Mouse (Mus musculus): ENCODE measurements around the gene Ick.
A peak's percentile ranks its signal among the peaks of the same experiment; 100 is the strongest.

Gene Ick

DNA sequence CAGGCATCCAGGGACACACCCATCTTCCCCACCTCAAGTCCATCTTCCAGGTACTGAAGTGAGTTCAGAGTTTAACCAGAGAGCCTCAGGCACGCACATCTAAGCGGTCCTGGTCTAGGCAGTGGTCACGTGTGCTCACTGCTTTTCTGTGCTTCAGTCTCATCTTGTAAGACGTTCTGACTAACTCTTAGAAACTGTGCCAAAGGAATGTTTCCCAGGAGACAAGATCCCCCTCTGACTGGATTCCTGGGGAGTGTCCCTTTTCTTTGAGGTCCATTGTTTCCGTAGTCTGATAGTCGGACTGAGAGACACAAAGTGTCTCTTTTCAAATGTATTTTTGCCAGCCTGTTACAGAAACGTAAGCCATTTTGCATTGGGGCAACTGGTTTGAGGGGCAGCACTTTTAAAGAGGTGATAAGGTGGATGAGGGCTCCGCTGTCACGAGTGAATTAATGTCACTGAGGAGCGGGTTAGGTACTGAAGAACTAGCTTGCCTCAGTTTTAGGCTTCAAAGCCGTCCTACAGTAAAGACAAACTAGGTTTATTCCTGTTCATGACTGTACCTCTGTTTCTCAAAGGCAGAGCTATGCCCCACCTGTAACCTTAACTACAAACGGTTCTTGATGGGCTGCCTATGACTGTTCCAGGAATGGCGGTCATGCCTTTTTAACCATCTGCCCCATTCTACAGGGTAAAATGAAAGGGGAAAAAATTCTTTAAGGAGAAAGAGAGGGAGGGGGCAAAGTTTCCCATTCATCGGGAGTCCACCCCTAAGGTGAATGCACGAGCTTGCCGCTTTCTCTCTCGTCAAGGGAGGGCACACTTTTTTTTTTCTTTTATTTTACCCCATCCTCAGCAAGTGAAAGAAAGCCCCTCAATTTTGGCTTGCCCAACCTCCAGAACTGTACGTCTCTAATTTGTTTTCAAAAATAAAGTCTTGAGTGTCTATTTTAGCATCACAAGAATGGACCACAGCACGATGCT lies 82.0 kb downstream of the Ick start:
- DNase-seq (ENCODE audit: low spot score) = no peak

DNA sequence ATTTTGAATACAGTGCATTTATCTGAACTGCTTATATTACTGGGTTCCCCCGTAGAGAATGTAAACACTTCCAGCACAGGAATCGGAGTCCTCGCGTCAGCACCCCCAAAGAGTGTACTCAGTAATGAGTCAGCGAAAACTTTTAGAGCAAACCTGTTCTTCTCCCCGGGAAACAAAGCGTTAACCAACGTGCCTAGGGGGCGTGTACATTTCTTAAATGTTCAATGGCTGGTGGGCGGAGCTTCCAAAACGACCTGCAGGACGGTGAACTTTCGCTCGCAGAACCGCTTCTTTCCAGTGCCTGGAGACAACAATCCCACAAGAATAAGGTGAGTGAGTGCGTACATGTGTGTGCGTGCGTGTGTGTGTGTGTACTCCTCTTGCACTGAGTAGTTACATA lies 82.7 kb downstream of the Ick start:
- no peak for DNase-seq (ENCODE audit: low spot score)

DNA sequence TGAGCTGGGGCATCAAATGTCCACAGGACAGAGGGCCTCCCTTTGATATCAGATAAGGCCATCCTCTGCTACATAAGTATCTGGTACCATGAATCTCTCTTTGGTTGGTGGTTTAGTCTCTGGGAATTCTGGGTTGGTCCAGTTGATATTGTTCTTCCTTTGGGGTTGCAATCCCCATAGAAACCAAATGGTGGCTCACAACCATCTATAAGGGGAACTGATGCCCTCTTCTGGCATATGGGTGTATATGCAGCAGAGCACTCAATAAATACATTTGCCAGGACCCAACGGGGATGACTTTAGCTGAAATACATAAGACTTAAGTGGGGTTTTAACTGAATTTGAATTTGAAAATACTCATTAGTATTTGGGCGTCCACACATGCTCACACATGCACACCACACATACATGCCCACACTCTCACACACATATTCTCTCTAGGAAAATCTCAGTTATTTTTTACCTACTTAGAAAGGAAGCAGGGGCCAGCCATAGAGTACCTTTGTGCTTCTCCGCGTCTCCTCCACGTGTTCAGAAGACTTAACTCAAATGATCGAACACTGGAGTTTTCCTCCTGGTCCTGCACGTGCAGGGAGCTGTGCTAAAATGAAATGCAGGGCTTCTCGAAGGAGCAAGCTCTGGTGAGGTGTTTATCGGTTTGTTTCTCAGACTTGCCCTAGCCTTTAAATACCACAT lies 85.1 kb downstream of the Ick start:
- peak; percentile 43 for DNase-seq (ENCODE audit: low spot score)

DNA sequence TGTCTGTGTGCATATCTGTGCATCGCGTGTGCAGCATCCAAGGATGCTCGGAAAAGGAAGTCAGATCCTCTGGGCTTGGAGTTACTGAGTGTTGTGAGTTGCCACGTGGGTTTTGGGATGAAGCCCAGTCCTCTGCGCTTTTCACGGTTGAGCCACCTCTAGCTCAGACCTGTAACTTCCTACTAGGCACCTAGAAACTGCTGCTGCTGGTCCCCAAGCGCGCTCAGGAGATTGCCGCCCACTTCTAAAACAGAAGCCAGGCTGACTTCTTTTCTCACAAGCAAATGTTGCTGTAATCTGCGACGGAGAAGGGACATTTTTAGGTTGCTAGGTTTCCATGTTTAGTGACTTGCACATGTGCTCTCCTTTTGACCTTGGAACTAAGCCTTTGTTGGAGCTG lies 86.0 kb downstream of the Ick start:
- no peak for DNase-seq (ENCODE audit: low spot score)

DNA sequence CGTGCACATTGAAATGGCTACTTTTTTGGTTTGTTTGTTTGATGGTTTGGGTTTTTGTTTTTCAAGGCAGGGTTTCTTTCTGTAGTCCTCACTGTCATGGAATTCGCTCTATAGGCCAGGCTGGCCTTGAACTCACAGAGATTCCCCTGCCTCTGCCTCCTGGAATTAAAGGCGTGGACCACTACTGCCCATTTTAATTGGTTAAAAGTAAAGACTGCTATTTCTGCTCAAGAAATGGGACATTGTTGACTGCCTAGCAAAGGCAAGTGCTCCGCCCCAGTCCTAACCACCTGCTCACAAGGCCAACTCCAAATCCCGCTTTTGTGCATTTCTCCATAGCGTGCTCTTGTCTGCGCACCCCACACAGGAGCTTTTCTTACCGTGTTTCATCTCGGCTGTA lies 88.8 kb downstream of the Ick start:
- no peak for DNase-seq (ENCODE audit: low spot score)

DNA sequence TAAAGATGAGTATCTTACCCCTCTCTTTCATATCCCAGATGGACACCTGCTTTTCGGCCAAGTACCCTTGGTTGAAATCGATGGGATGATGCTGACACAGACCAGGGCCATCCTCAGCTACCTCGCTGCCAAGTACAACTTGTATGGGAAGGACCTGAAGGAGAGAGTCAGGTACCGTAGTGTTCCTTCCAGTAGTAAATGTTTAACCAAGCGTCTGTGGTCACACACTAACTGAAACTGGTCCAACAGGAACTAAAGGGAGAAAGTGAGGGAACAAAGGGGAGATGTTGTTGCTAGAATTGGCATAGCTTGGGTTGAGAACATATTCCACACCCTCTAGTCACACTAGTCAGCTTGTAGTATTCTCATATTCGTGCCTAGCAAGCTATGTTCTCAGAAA lies 95.2 kb downstream of the Ick start:
- no peak for DNase-seq (ENCODE audit: low spot score)

DNA sequence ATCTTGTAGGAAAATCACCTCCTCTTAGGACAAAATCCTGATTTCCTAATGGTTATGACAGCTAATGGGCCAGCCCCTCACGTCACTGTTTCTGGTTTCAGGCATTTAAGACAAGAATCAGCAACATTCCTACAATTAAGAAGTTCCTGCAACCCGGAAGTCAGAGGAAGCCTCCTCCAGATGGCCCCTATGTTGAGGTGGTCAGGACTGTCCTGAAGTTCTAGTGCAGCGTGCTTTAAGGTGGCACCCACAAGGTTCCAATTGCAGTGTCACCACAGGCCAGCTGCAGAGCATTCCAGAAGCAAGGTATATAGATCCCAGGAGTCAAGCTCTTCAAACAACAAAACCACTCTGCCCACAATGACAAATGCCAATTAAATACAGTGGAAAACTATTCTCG lies 100.0 kb downstream of the Ick start:
- no peak for DNase-seq (ENCODE audit: low spot score)

DNA sequence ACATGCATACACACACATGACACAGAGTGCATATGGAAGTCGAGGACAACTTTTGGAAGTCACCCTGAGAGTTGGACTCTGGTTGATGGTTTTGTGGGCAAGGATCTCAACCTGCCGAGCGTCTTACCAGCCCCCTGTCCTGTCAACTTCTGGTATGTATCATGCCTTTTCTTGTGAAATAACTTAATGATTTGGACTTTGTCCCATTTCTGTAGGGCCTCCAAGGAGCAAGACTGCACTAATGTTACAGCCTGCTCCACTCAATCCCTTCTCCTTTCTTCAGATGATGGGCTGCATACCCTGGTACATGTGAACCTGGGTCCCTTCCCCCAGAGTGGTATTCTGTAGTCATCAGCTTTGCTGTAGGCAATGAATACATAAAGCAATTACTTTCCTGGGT lies 101.1 kb downstream of the Ick start:
- no peak for DNase-seq (ENCODE audit: low spot score)

DNA sequence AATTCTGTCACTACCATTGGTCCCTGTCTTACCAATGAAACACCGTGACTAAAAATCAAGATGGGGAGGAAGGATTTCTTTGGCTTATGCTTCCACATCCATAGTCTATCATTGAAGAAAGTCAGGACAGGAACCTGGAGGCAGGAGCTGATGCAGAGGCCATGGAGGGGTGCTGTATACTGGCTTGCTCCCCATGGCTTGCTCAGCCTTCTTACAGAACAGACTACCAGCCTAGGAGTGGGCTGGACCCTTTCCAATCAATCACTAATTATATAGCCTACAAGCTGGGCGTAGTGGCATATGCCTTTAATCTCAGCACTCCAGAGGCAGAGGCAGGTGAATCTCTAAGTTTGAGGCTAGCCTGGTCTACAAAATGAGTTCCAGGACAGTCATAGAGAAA lies 101.8 kb downstream of the Ick start:
- DNase-seq (ENCODE audit: low spot score) = no peak

DNA sequence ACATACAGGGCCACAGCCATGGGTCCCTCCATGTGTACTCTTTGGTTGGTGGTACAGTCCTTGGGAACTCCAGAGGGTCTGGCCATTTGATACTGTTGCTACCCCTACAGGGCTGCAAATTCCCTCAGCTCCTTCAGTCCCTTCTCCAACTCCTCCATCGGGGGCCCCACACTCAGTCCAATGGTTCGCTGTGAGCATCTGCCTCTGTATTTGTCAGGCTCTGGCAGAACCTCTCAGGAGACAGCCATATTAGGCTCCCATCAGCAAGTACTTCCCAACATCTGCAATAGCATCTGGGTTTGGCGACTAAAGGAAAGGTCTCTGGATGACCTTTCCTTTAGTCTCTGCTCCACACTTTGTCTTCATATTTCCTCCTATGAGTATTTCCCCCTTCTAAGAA lies 102.5 kb downstream of the Ick start:
- no peak for DNase-seq (ENCODE audit: low spot score)

DNA sequence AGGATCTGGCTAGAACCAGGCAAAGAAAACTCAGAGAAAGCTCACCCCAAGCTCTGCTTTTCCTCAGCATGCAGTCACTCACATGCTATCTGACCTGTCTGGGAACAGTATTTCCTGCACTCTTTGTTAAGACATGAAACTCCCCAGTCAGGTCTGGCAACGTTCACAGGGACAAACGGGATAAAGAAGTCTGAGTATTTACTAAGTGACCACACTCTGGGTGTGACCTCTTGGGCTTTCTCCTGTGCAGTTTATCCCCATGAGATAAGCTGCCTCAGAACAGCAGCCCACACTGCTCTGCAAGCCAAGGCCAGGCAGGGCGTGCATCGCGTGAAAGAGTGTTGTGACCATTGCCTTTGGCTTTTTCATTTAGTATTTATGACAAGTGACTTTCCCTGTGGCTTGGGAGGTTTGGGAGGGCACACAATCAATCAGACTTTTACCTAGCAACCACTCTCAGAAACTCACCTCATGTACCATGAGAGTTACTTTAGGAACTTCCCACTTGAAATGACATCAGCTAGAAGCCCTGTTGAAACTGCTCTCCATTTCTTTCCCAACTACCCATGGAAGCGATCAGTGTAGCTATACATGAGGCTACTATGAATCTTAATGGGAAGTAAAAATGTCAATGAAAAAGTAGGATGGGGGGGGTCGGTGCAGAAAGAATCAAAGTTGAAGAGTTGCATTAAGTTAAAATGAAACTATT lies 103.5 kb downstream of the Ick start:
- DNase-seq (ENCODE audit: low spot score) = no peak

DNA sequence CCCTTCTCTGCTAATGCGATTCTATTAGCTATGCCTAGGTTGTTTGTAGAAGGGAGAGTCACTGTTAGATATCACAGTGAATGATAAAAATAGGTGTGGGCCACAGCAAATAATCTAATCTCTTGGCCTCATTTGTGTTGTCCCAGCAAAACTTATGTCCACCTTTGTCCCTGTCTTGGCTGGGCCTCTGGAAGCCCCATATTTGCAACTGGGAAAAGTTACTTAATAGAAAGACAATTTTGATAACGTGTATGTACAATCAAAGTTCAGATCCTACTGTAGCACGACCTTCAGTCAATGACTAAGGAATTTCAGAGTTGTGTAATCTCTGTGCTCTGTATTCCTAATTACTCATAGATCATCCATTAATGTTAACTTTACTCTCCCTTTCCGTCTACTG lies 108.1 kb downstream of the Ick start:
- DNase-seq (ENCODE audit: low spot score) = no peak

All from layer of hippocampus, adult 9-10 months (tissue).